Mouse (Mus musculus): Measurements from ENCODE around the gene B3gnt5. TPM values are rescaled to one million over a fixed set of nuclear protein-coding genes. Genes with fewer than 3 reads are reported as not detected.

B3gnt5 gene
- polyA plus RNA-seq (2017; shearing (Covaris generic)), result 7.9 TPM

GRCm38 (mm10) chr16:19760074-19760473 lies at the start of gene B3gnt5:
Gene B3gnt5 (plus strand): TSS chr16:19760208.

Other genes starting within 250 kb of the B3gnt5 start
- gene Olfr167, start 237.9 kb upstream of the B3gnt5 start, polyA plus RNA-seq (2017; shearing (Covaris generic)), result 0.19 TPM
- gene Olfr168, start 224.7 kb upstream of the B3gnt5 start, polyA plus RNA-seq (2017; shearing (Covaris generic)), result not detected
- not detected for gene Olfr169, start 188.4 kb upstream of the B3gnt5 start, polyA plus RNA-seq (2017; shearing (Covaris generic))
- gene Olfr170, start 148.3 kb upstream of the B3gnt5 start, polyA plus RNA-seq (2017; shearing (Covaris generic)), result not detected
- gene Olfr171, start 130.3 kb upstream of the B3gnt5 start, polyA plus RNA-seq (2017; shearing (Covaris generic)), result not detected
- not detected for gene Lamp3, start 53.8 kb upstream of the B3gnt5 start, polyA plus RNA-seq (2017; shearing (Covaris generic))
- gene Klhl6, start 222.8 kb downstream of the B3gnt5 start, polyA plus RNA-seq (2017; shearing (Covaris generic)), result 253 TPM